Mouse (Mus musculus) liver, adult 2 months (tissue): Measurements from ENCODE around the gene Rap1a. TPM values are rescaled to one million over a fixed set of nuclear protein-coding genes. Genes with fewer than 3 reads are reported as not detected.

Source experiments
- DNase-seq: peaks from one replicate; pipeline ENCODE4 v3.0.0-alpha.2; 2011; ENCODE audit warnings: low read depth, low spot score; ENCODE audit errors: extremely low read depth
- H3K27ac ChIP-seq: fragments of 200-500 bp; replicated peaks from 2 replicates; pipeline ENCODE4 v1.5.1; 2012; ENCODE audit warnings: low read depth, mild to moderate bottlenecking, control low read depth, inconsistent platforms, low read length; ENCODE audit not compliant: insufficient read depth
- H3K27me3 ChIP-seq: fragments of 200-500 bp; 2 replicates; pipeline ENCODE4 v1.6.1; 2012; ENCODE audit warnings: mild to moderate bottlenecking, moderate library complexity, low read length, inconsistent platforms; ENCODE audit not compliant: control insufficient read depth, insufficient read depth
- H3K36me3 ChIP-seq: fragments of 200-500 bp; 2 replicates; pipeline ENCODE4 v1.6.1; 2012; ENCODE audit warnings: low read length, inconsistent platforms; ENCODE audit not compliant: control insufficient read depth, insufficient read depth
- H3K4me1 ChIP-seq: fragments of 200-500 bp; 2 replicates; pipeline ENCODE4 v1.6.1; 2011; ENCODE audit warnings: low read length; ENCODE audit not compliant: control insufficient read depth, insufficient read depth
- H3K4me3 ChIP-seq: fragments of 200-500 bp; 2 replicates; pipeline ENCODE4 v1.5.1; 2011; ENCODE audit warnings: low read depth, mild to moderate bottlenecking, control low read depth, low read length, moderate library complexity; ENCODE audit not compliant: insufficient read depth
- H3K79me2 ChIP-seq: fragments of 200-500 bp; 2 replicates; pipeline ENCODE4 v1.6.1; 2012; ENCODE audit warnings: inconsistent platforms, mild to moderate bottlenecking, low read length, moderate library complexity; ENCODE audit not compliant: control insufficient read depth, insufficient read depth
- H3K9ac ChIP-seq: fragments of 200-500 bp; 2 replicates; pipeline ENCODE4 v1.6.1; 2012; ENCODE audit warnings: low read depth, mild to moderate bottlenecking, control low read depth, inconsistent platforms, low read length
- CTCF ChIP-seq: fragments of 200-500 bp; IDR thresholded peaks from 2 replicates; pipeline ENCODE4 v1.5.1; 2011; ENCODE audit warnings: low read depth, low read length, control low read depth
- POLR2A ChIP-seq: fragments of 200-500 bp; IDR thresholded peaks from 2 replicates; pipeline ENCODE4 v1.6.1; 2011; ENCODE audit warnings: low read length, control low read depth; ENCODE audit not compliant: insufficient read depth; ENCODE audit errors: extremely low read depth
- WGBS: fragments of 180-500 bp; shearing (Covaris S2); methylation state at CpG from one replicate; pipeline ENCODE4 v1.1.7; 2018; 5-methylcytosine and 5-hydroxymethylcytosine counted together
- polyA plus RNA-seq: library from polyadenylated mRNA; depleted of rRNA; stranded (reverse); fragments of >200 nt; gene quantifications from 2 replicates; pipeline ENCODE4 v1.2.3, GENCODE M21; 2012
- total RNA-seq: library from RNA; depleted of rRNA; stranded (reverse); fragments of >200 nt; gene quantifications from 2 replicates; pipeline ENCODE4 v1.2.3, GENCODE M21; 2014

Rap1a gene
- total and polyA plus RNA-seq, 2 experiments = 8.7 to 65.2 TPM

- DNase-seq = peak; percentile 52
- peak overlapping the region; percentile 64 for H3K4me3 ChIP-seq
- TF ChIP-seq POLR2A = no peak
- TF ChIP-seq CTCF = no peak
- whole genome bisulfite sequencing = under 1% methylated on average over 12 of the region's 12 CpGs
- peak overlapping the region; percentile 95 for H3K9ac ChIP-seq
- peaks cover 29% of the 10 kb centered on the region for H3K4me1 ChIP-seq
- H3K79me2 ChIP-seq = peaks cover 14% of the 10 kb centered on the region; the same call in 1 of the 2 replicates
- no peaks in the 10 kb centered on the region for H3K36me3 ChIP-seq
- H3K27ac ChIP-seq = peak overlapping the region; percentile 84
- no peaks in the 10 kb centered on the region for H3K27me3 ChIP-seq
Measured at GRCm38 (mm10) chr3:105800156-105800674, 921 bp downstream of the Rap1a start.

GRCm38 (mm10) chr3:105799375-105799774 lies 1.8 kb downstream of the Rap1a start:
- Histone ChIP-seq H3K9ac (peak overlapping the region; percentile 21; the same call in 1 of the 2 replicates), H3K79me2 (peaks cover 16% of the 10 kb centered on the region; the same call in 1 of the 2 replicates), H3K4me1 (peaks cover 31% of the 10 kb centered on the region), H3K4me3 (no peak overlapping the region), H3K27me3 (no peaks in the 10 kb centered on the region), H3K36me3 (no peaks in the 10 kb centered on the region), H3K27ac (no peak overlapping the region)
- DNase-seq = no peak
- TF ChIP-seq POLR2A = no peak
- TF ChIP-seq CTCF = no peak
- WGBS = 27% methylated on average over 4 of the region's 4 CpGs

DNA sequence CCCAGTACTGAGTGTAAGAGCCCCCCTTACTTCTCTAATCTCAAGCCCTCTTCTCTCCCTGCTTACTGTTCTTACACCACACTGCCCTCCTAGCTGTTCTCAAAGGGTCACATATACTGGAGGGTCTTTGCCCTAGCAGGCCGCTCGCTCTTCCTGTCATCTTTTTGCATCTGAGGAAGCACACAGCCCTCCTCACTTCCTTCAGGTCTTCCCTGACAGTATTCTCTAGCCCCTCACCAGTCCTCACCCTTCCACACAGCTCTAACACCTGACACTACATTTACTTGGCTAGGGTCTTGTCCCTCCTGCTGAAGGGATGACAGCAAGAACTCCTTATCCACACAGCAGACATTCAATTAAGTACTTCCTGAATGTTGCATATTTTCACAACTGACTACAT lies 2.4 kb downstream of the Rap1a start:
- Histone ChIP-seq H3K4me3 (no peak overlapping the region), H3K36me3 (no peaks in the 10 kb centered on the region), H3K27me3 (no peaks in the 10 kb centered on the region), H3K79me2 (peaks cover 16% of the 10 kb centered on the region; the same call in 1 of the 2 replicates), H3K27ac (peak overlapping the region; percentile 31; the same call in 1 of the 2 replicates), H3K9ac (0 out of 2 replicates have a peak overlapping the region, but pooled peaks have one; percentile 24), H3K4me1 (peaks cover 33% of the 10 kb centered on the region)
- WGBS = 82% methylated on average over 2 of the region's 2 CpGs
- DNase-seq = no peak
- TF ChIP-seq POLR2A (no peak), CTCF (no peak)

DNA sequence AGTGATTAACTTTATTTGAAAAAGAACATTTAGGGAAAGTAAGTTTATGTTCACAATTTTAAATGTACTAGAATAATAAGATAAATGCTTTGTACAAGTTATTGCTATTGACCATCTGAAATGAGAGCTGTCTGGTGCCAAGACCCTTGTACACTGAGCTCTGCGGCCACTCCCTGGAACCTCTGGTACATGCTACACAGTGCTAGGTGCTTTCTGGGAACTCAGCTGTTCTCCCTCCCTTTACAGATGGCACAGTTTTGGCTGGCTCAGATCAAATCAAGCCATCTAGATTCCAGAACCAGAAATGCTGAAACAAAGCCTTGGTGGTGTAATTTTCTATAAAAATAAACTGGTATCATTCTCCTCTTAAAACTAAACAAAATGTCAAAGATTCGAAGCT lies 3.7 kb downstream of the Rap1a start:
- TF ChIP-seq POLR2A (no peak), CTCF (no peak)
- H3K36me3 ChIP-seq = no peaks in the 10 kb centered on the region
- WGBS = 9% methylated on average over 2 of the region's 2 CpGs
- H3K4me1 ChIP-seq = peaks cover 26% of the 10 kb centered on the region
- no peak overlapping the region for H3K9ac ChIP-seq
- no peak for DNase-seq
- peaks cover 17% of the 10 kb centered on the region; the same call in 1 of the 2 replicates for H3K79me2 ChIP-seq
- H3K4me3 ChIP-seq = no peak overlapping the region
- no peak overlapping the region for H3K27ac ChIP-seq
- no peaks in the 10 kb centered on the region for H3K27me3 ChIP-seq

DNA sequence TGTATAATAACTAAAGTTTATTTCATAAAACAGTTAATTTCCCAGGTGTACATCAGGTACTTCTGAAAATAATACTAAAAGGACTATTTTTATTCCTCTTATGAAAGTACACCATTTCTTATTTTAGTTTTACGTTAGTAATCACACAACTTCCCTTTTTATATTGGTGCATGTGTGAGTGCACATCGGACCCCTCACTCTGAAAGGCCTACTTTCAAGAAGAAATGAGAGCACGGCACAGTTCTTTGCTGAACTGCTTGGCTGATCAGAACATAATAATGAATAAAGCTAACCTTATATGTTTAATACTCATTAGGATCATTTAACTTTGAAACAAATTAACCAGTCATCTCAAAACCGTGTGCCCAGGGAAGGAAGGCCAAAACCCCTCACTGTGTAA lies 4.4 kb downstream of the Rap1a start:
- 72% methylated on average over 4 of the region's 4 CpGs for WGBS
- no peaks in the 10 kb centered on the region for H3K27me3 ChIP-seq
- peaks cover 19% of the 10 kb centered on the region; the same call in 1 of the 2 replicates for H3K79me2 ChIP-seq
- H3K36me3 ChIP-seq = no peaks in the 10 kb centered on the region
- no peak overlapping the region for H3K27ac ChIP-seq
- TF ChIP-seq POLR2A (no peak), CTCF (no peak)
- no peak for DNase-seq
- H3K4me1 ChIP-seq = peaks cover 24% of the 10 kb centered on the region
- no peak overlapping the region for H3K9ac ChIP-seq
- H3K4me3 ChIP-seq = no peak overlapping the region

- TF ChIP-seq POLR2A = no peak
- TF ChIP-seq CTCF = no peak
- no peak overlapping the region for H3K4me3 ChIP-seq
- peaks cover 26% of the 10 kb centered on the region; the same call in 1 of the 2 replicates for H3K79me2 ChIP-seq
- no peak overlapping the region for H3K9ac ChIP-seq
- DNase-seq = no peak
- no peaks in the 10 kb centered on the region for H3K27me3 ChIP-seq
- H3K36me3 ChIP-seq = no peaks in the 10 kb centered on the region; the same call in 1 of the 2 replicates
- H3K27ac ChIP-seq = no peak overlapping the region
- peaks cover 27% of the 10 kb centered on the region for H3K4me1 ChIP-seq
- WGBS = 70% methylated on average over 1 of the region's 1 CpGs
Measured at GRCm38 (mm10) chr3:105794309-105794708, 6.8 kb downstream of the Rap1a start.
